Mouse (Mus musculus) pancreas, adult 10 weeks (tissue): ENCODE data around the gene Ly6g6c. TPM values are rescaled to one million over a fixed set of nuclear protein-coding genes. Genes with fewer than 3 reads are reported as not detected.

Experiments used
- polyA plus RNA-seq: library from polyadenylated mRNA; stranded (reverse); fragments of 350-450 nt; fragmentation: Illumina TruSeq; extraction: RNeasy Lipid Tissue Mini Kit (QIAGEN cat#74804); gene quantifications from one replicate; pipeline ENCODE4 v1.2.3, GENCODE M21; 2015; ENCODE audit warnings: low read depth, low replicate concordance; ENCODE audit not compliant: insufficient read depth

Gene Ly6g6c
- polyA plus RNA-seq, 1 experiment from 2014 or later: not detected

Other genes starting within 250 kb of the Ly6g6c start
- 14.8 TPM for gene Stk19, start 228.4 kb upstream of the Ly6g6c start, polyA plus RNA-seq
- 19.9 TPM for gene Dxo, start 228.4 kb upstream of the Ly6g6c start, polyA plus RNA-seq
- gene Skiv2l, start 215.2 kb upstream of the Ly6g6c start, polyA plus RNA-seq: 24.5 TPM
- 11.5 TPM for gene Nelfe, start 215.0 kb upstream of the Ly6g6c start, polyA plus RNA-seq
- 9.5 TPM for gene Cfb, start 202.9 kb upstream of the Ly6g6c start, polyA plus RNA-seq
- 1.5 TPM for gene Zbtb12, start 185.9 kb upstream of the Ly6g6c start, polyA plus RNA-seq
- gene Gm20547, start 183.3 kb upstream of the Ly6g6c start, polyA plus RNA-seq: 4.5 TPM
- 22.8 TPM for gene C2, start 167.1 kb upstream of the Ly6g6c start, polyA plus RNA-seq
- 43.2 TPM for gene Ehmt2, start 166.9 kb upstream of the Ly6g6c start, polyA plus RNA-seq
- 1.4 TPM for gene Slc44a4, start 150.9 kb upstream of the Ly6g6c start, polyA plus RNA-seq
- 10.7 TPM for gene Neu1, start 134.1 kb upstream of the Ly6g6c start, polyA plus RNA-seq
- 8.4 TPM for gene Hspa1b, start 106.2 kb upstream of the Ly6g6c start, polyA plus RNA-seq
- gene Gm20481, start 95.5 kb upstream of the Ly6g6c start, polyA plus RNA-seq: not detected
- gene Hspa1a, start 93.2 kb upstream of the Ly6g6c start, polyA plus RNA-seq: 4.7 TPM
- gene Hspa1l, start 92.7 kb upstream of the Ly6g6c start, polyA plus RNA-seq: not detected
- gene Lsm2, start 83.5 kb upstream of the Ly6g6c start, polyA plus RNA-seq: 7.8 TPM
- 23.4 TPM for gene Vars, start 64.4 kb upstream of the Ly6g6c start, polyA plus RNA-seq
- 0.42 TPM for gene Vwa7, start 48.8 kb upstream of the Ly6g6c start, polyA plus RNA-seq
- gene Sapcd1, start 37.4 kb upstream of the Ly6g6c start, polyA plus RNA-seq: 1.5 TPM
- gene Msh5, start 18.6 kb upstream of the Ly6g6c start, polyA plus RNA-seq: 1.8 TPM
- gene Clic1, start 15.4 kb upstream of the Ly6g6c start, polyA plus RNA-seq: 36.2 TPM
- gene Ddah2, start 6.4 kb upstream of the Ly6g6c start, polyA plus RNA-seq: 19.5 TPM
- gene Mpig6b, start 796 bp downstream of the Ly6g6c start, polyA plus RNA-seq: not detected
- gene Ly6g6e, start 11.5 kb downstream of the Ly6g6c start, polyA plus RNA-seq: not detected
- not detected for gene Ly6g6d, start 12.7 kb downstream of the Ly6g6c start, polyA plus RNA-seq
- not detected for gene Ly6g6f, start 20.2 kb downstream of the Ly6g6c start, polyA plus RNA-seq
- 25.5 TPM for gene Abhd16a, start 23.9 kb downstream of the Ly6g6c start, polyA plus RNA-seq
- not detected for gene Ly6g5c, start 42.9 kb downstream of the Ly6g6c start, polyA plus RNA-seq
- not detected for gene Ly6g5b, start 50.0 kb downstream of the Ly6g6c start, polyA plus RNA-seq
- gene Gpank1, start 56.1 kb downstream of the Ly6g6c start, polyA plus RNA-seq: 8.6 TPM
- gene Csnk2b, start 56.7 kb downstream of the Ly6g6c start, polyA plus RNA-seq: 52.8 TPM
- gene D17H6S53E, start 61.0 kb downstream of the Ly6g6c start, polyA plus RNA-seq: 6.8 TPM
- gene Apom, start 66.7 kb downstream of the Ly6g6c start, polyA plus RNA-seq: not detected
- gene Bag6, start 69.8 kb downstream of the Ly6g6c start, polyA plus RNA-seq: 43.1 TPM
- 89.4 TPM for gene Prrc2a, start 99.5 kb downstream of the Ly6g6c start, polyA plus RNA-seq
- 2.3 TPM for gene Aif1, start 110.7 kb downstream of the Ly6g6c start, polyA plus RNA-seq
- gene Lst1, start 123.1 kb downstream of the Ly6g6c start, polyA plus RNA-seq: 5.7 TPM
- 1.00 TPM for gene Ltb, start 129.1 kb downstream of the Ly6g6c start, polyA plus RNA-seq
- gene Tnf, start 136.6 kb downstream of the Ly6g6c start, polyA plus RNA-seq: 0.50 TPM
- not detected for gene Lta, start 140.0 kb downstream of the Ly6g6c start, polyA plus RNA-seq
- gene Gm16181, start 155.4 kb downstream of the Ly6g6c start, polyA plus RNA-seq: not detected
- 2.8 TPM for gene Atp6v1g2, start 168.3 kb downstream of the Ly6g6c start, polyA plus RNA-seq
- 4.1 TPM for gene Nfkbil1, start 170.4 kb downstream of the Ly6g6c start, polyA plus RNA-seq
- gene Ddx39b, start 176.4 kb downstream of the Ly6g6c start, polyA plus RNA-seq: 92.0 TPM
- 153 TPM for gene H2-D1, start 197.3 kb downstream of the Ly6g6c start, polyA plus RNA-seq